Mouse (Mus musculus) midbrain, postnatal 0 days (tissue): Measurements from ENCODE around the gene Unc5cl. TPM values are rescaled to one million over a fixed set of nuclear protein-coding genes. Genes with fewer than 3 reads are reported as not detected.
A peak's percentile ranks its signal among the peaks of the same experiment; 100 is the strongest.

Experiments
- ATAC-seq: fragments of 200-750 bp; cut with Nextera tagmentation; 2 replicates; pipeline ENCODE4 v1.8.0; 2017; ENCODE audit warnings: moderate number of reproducible peaks, mild to moderate bottlenecking, moderate TSS enrichment, moderate library complexity; ENCODE audit not compliant: low FRiP score
- DNase-seq: peaks from one replicate; pipeline ENCODE4 v3.0.0-alpha.2; 2015; ENCODE audit warnings: low spot score
- H3K27ac ChIP-seq: fragments of 300-500 bp; sonication (generic); 2 replicates; pipeline ENCODE4 v1.5.1; 2014; ENCODE audit warnings: low read depth, mild to moderate bottlenecking, low read length, mixed read lengths
- H3K27me3 ChIP-seq: fragments of 300-500 bp; sonication (generic); 2 replicates; pipeline ENCODE4 v1.6.1; 2014; ENCODE audit warnings: low read length, control low read depth, mixed read lengths; ENCODE audit not compliant: insufficient read depth
- H3K36me3 ChIP-seq: fragments of 300-500 bp; sonication (generic); 2 replicates; pipeline ENCODE4 v1.6.1; 2014; ENCODE audit warnings: low read length, control low read depth, mixed read lengths; ENCODE audit not compliant: insufficient read depth
- H3K4me1 ChIP-seq: fragments of 300-500 bp; sonication (generic); 2 replicates; pipeline ENCODE4 v1.6.1; 2014; ENCODE audit warnings: mild to moderate bottlenecking, control low read depth, antibody characterized with exemption, low read length, mixed read lengths; ENCODE audit not compliant: insufficient read depth
- H3K4me2 ChIP-seq: fragments of 300-500 bp; sonication (generic); 2 replicates; pipeline ENCODE4 v1.6.1; 2014; ENCODE audit warnings: low read depth, mild to moderate bottlenecking, low read length, mixed read lengths; ENCODE audit not compliant: poor library complexity, severe bottlenecking
- H3K4me3 ChIP-seq: fragments of 300-500 bp; sonication (generic); 2 replicates; pipeline ENCODE4 v1.5.1; 2014; ENCODE audit warnings: low read depth, mild to moderate bottlenecking, low read length, moderate library complexity
- H3K9ac ChIP-seq: fragments of 300-500 bp; sonication (generic); replicated peaks from 2 replicates; pipeline ENCODE4 v1.6.1; 2014; ENCODE audit warnings: mild to moderate bottlenecking, low read length, moderate library complexity, mixed read lengths; ENCODE audit not compliant: poor library complexity, severe bottlenecking
- H3K9me3 ChIP-seq: fragments of 300-500 bp; sonication (generic); 2 replicates; pipeline ENCODE4 v1.6.1; 2016; ENCODE audit warnings: low read length, control low read depth
- CTCF ChIP-seq: IDR thresholded peaks from 2 replicates; pipeline ENCODE4 v1.5.1; 2016; ENCODE audit warnings: antibody characterized with exemption, mild to moderate bottlenecking
- WGBS: fragments of 180-500 bp; shearing (Covaris S2); extraction: QIAGEN DNeasy Blood & Tissue Kit; methylation state at CpG from one replicate; pipeline ENCODE4 v1.1.7; 2014; 5-methylcytosine and 5-hydroxymethylcytosine counted together
- polyA plus RNA-seq: library from polyadenylated mRNA; unstranded; fragments of >200 nt; fragmentation: Nextera tagmentation; extraction: Ambion mirVana; gene quantifications from 2 replicates; pipeline ENCODE4 v1.2.1, GENCODE M21; 2015
- total RNA-seq: library from RNA; depleted of rRNA; stranded (reverse); fragments of >200 nt; gene quantifications from 2 replicates; pipeline ENCODE4 v1.2.3, GENCODE M21; 2014

The Unc5cl gene
- total and polyA plus RNA-seq, 2 experiments from 2014 or later, result 0.32 to 0.49 TPM

GRCm38 (mm10) chr17:48454190-48454589 is 511 bp upstream of the Unc5cl start:
- TF ChIP-seq CTCF, result no peak
- DNase-seq, result no peak
- no peak for ATAC-seq
- Histone ChIP-seq H3K27me3 (no peaks in the 10 kb centered on the region), H3K4me3 (no peak overlapping the region), H3K27ac (no peak overlapping the region), H3K9me3 (no peaks in the 10 kb centered on the region), H3K4me2 (no peak overlapping the region), H3K4me1 (no peaks in the 10 kb centered on the region), H3K9ac (no peak overlapping the region), H3K36me3 (no peaks in the 10 kb centered on the region)
- WGBS, result 47% methylated on average over 7 of the region's 7 CpGs

GRCm38 (mm10) chr17:48455955-48456354 is 1.3 kb downstream of the Unc5cl start:
- Histone ChIP-seq H3K27ac (no peak overlapping the region), H3K9me3 (no peaks in the 10 kb centered on the region), H3K9ac (no peak overlapping the region), H3K36me3 (no peaks in the 10 kb centered on the region), H3K4me1 (no peaks in the 10 kb centered on the region), H3K27me3 (no peaks in the 10 kb centered on the region), H3K4me2 (no peak overlapping the region), H3K4me3 (no peak overlapping the region)
- no peak for DNase-seq
- 87% methylated on average over 2 of the region's 2 CpGs for WGBS
- no peak for TF ChIP-seq CTCF
- ATAC-seq, result no peak

- Histone ChIP-seq H3K4me3 (no peak overlapping the region), H3K27ac (no peak overlapping the region), H3K36me3 (no peaks in the 10 kb centered on the region), H3K4me1 (no peaks in the 10 kb centered on the region), H3K4me2 (no peak overlapping the region), H3K9ac (no peak overlapping the region), H3K9me3 (no peaks in the 10 kb centered on the region), H3K27me3 (no peaks in the 10 kb centered on the region)
- 89% methylated on average over 13 of the region's 13 CpGs for WGBS
- DNase-seq, result no peak
- TF ChIP-seq CTCF, result no peak
- no peak for ATAC-seq
These were observed 3.4 kb downstream of the Unc5cl start for GRCm38 (mm10) chr17:48457971-48458653.

- no peak for TF ChIP-seq CTCF
- H3K9me3 ChIP-seq, result no peaks in the 10 kb centered on the region
- DNase-seq, result no peak
- H3K4me2 ChIP-seq, result no peak overlapping the region
- no peak for ATAC-seq
- H3K9ac ChIP-seq, result no peak overlapping the region
- H3K27me3 ChIP-seq, result no peaks in the 10 kb centered on the region
- H3K4me3 ChIP-seq, result no peak overlapping the region
- H3K36me3 ChIP-seq, result no peaks in the 10 kb centered on the region
- no peak overlapping the region for H3K27ac ChIP-seq
- WGBS, result 98% methylated on average over 13 of the region's 13 CpGs
- H3K4me1 ChIP-seq, result peaks cover 2% of the 10 kb centered on the region; the same call in 1 of the 2 replicates
These were observed 7.4 kb downstream of the Unc5cl start for GRCm38 (mm10) chr17:48462096-48462495.

DNA sequence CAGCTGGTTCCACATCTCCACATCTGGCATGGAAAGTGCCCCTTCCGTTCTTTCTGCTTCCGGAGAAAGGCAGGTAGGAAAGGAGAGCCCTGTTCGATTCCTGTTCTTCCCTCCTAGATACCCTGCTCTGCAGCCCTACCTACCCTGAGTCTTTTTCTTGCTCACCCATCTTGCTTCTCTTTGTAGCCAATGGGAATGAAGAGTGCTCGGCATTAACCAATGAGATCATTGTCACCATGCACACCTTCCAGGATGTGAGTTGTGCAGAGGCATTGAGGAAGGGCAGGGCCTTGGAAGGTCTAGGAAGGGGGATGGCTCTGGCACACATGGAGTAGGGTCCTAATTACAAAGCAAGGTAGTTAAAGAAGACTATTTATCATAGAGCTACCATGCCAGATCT is 8.7 kb downstream of the Unc5cl start:
- TF ChIP-seq CTCF, result no peak
- no peaks in the 10 kb centered on the region for H3K9me3 ChIP-seq
- H3K27ac ChIP-seq, result no peak overlapping the region
- WGBS, result 95% methylated on average over 4 of the region's 4 CpGs
- no peaks in the 10 kb centered on the region for H3K36me3 ChIP-seq
- H3K4me2 ChIP-seq, result no peak overlapping the region
- peaks cover 4% of the 10 kb centered on the region; the same call in 1 of the 2 replicates for H3K4me1 ChIP-seq
- H3K4me3 ChIP-seq, result no peak overlapping the region
- no peaks in the 10 kb centered on the region for H3K27me3 ChIP-seq
- DNase-seq (no peak), ATAC-seq (no peak)
- no peak overlapping the region for H3K9ac ChIP-seq

- ATAC-seq (0 out of 2 replicates have a peak, but pooled peaks have one; percentile 45), DNase-seq (no peak)
- no peaks in the 10 kb centered on the region for H3K27me3 ChIP-seq
- no peaks in the 10 kb centered on the region for H3K9me3 ChIP-seq
- 0 out of 2 replicates have a peak overlapping the region, but pooled peaks have one; percentile 24 for H3K9ac ChIP-seq
- peaks cover 4% of the 10 kb centered on the region; the same call in 1 of the 2 replicates for H3K4me1 ChIP-seq
- no peak overlapping the region for H3K4me3 ChIP-seq
- TF ChIP-seq CTCF, result no peak
- no peaks in the 10 kb centered on the region for H3K36me3 ChIP-seq
- H3K4me2 ChIP-seq, result peak overlapping the region; percentile 36
- WGBS, result 50% methylated on average over 22 of the region's 22 CpGs
- no peak overlapping the region for H3K27ac ChIP-seq
These were observed 12.2 kb downstream of the Unc5cl start for GRCm38 (mm10) chr17:48466769-48467394.
